Mouse (Mus musculus) spleen, postnatal 0 days (tissue): Measurements from ENCODE around the gene Mkln1. TPM values are rescaled to one million over a fixed set of nuclear protein-coding genes. Genes with fewer than 3 reads are reported as not detected.

Experiments used
- polyA plus RNA-seq: library from polyadenylated mRNA; unstranded; fragments of >200 nt; fragmentation: Nextera tagmentation; extraction: Ambion mirVana; gene quantifications from 2 replicates; pipeline ENCODE4 v1.2.1, GENCODE M21; 2015

Gene Mkln1
- 130 and 131 TPM in 2 replicates for polyA plus RNA-seq

GRCm38 (mm10) chr6:31398431-31399205 lies at the start of gene Mkln1:
Mkln1 (plus strand) TSS chr6:31398735.

GRCm38 (mm10) chr6:31563235-31564181 lies 165.0 kb downstream of the Mkln1 start, which contains the start of gene Podxl:
Podxl (minus strand) TSS chr6:31563981.

Other genes starting within 250 kb of the Mkln1 start
- 8.0 TPM in 2 replicates for gene Podxl, start 165.2 kb downstream of the Mkln1 start, polyA plus RNA-seq